Mouse (Mus musculus) forebrain, embryonic 12.5 days (tissue): ENCODE results near the gene Spi1. TPM values are rescaled to one million over a fixed set of nuclear protein-coding genes. Genes with fewer than 3 reads are reported as not detected.

Experiments used
- ATAC-seq: fragments of 200-750 bp; cut with Nextera tagmentation; 2 replicates; pipeline ENCODE4 v1.8.0; 2017; ENCODE audit warnings: moderate TSS enrichment; ENCODE audit not compliant: low FRiP score
- H3K27ac ChIP-seq: fragments of 300-500 bp; sonication (generic); 2 replicates; pipeline ENCODE4 v1.5.1; 2016; ENCODE audit warnings: mild to moderate bottlenecking
- H3K27me3 ChIP-seq: fragments of 300-500 bp; sonication (generic); 2 replicates; pipeline ENCODE4 v1.6.1; 2016; ENCODE audit warnings: mild to moderate bottlenecking
- H3K36me3 ChIP-seq: fragments of 300-500 bp; sonication (generic); replicated peaks from 2 replicates; pipeline ENCODE4 v1.6.1; 2016; ENCODE audit warnings: mild to moderate bottlenecking
- H3K4me1 ChIP-seq: fragments of 300-500 bp; sonication (generic); 2 replicates; pipeline ENCODE4 v1.6.1; 2016
- H3K4me2 ChIP-seq: fragments of 300-500 bp; sonication (generic); 2 replicates; pipeline ENCODE4 v1.6.1; 2016; ENCODE audit warnings: mild to moderate bottlenecking, moderate library complexity
- H3K4me3 ChIP-seq: fragments of 300-500 bp; sonication (generic); replicated peaks from 2 replicates; pipeline ENCODE4 v1.5.1; 2016; ENCODE audit warnings: mild to moderate bottlenecking
- H3K9ac ChIP-seq: fragments of 300-500 bp; sonication (generic); 2 replicates; pipeline ENCODE4 v1.6.1; 2016; ENCODE audit warnings: mild to moderate bottlenecking
- H3K9me3 ChIP-seq: fragments of 300-500 bp; sonication (generic); 2 replicates; pipeline ENCODE4 v1.6.1; 2016
- WGBS: fragments of 180-500 bp; shearing (Covaris S2); methylation state at CpG from one replicate; pipeline ENCODE4 v1.1.7; 2016; 5-methylcytosine and 5-hydroxymethylcytosine counted together
- polyA plus RNA-seq: library from polyadenylated mRNA; unstranded; fragments of >200 nt; fragmentation: Nextera tagmentation; extraction: Ambion mirVana; gene quantifications from 2 replicates; pipeline ENCODE4 v1.2.1, GENCODE M21; 2016

Gene Spi1
- polyA plus RNA-seq, 1 experiment from 2014 or later = 2.7 TPM

- WGBS = under 1% methylated on average over 40 of the region's 40 CpGs
- Histone ChIP-seq H3K4me2 (peak within 1 kb of the TSS; percentile 91), H3K4me3 (peak within 1 kb of the TSS; percentile 83), H3K9ac (peak within 1 kb of the TSS; percentile 78), H3K36me3 (peaks cover 46% of the 10 kb centered on the region), H3K4me1 (peaks cover 12% of the 10 kb centered on the region), H3K27me3 (no peaks in the 10 kb centered on the region), H3K27ac (peak within 1 kb of the TSS; percentile 78), H3K9me3 (no peaks in the 10 kb centered on the region)
- peak; percentile 99 for ATAC-seq
Observed at GRCm38 (mm10) chr2:91053934-91054382, 28.2 kb upstream of the Spi1 start, which contains the start of gene Psmc3. Gene Psmc3 (plus strand): TSS chr2:91054009.

GRCm38 (mm10) chr2:91058435-91058834 lies 23.8 kb upstream of the Spi1 start:
- Histone ChIP-seq H3K4me1 (peaks cover 9% of the 10 kb centered on the region), H3K4me3 (no peak overlapping the region), H3K4me2 (no peak overlapping the region), H3K27me3 (no peaks in the 10 kb centered on the region), H3K9ac (no peak overlapping the region), H3K9me3 (no peaks in the 10 kb centered on the region), H3K36me3 (peaks cover 81% of the 10 kb centered on the region), H3K27ac (no peak overlapping the region)
- WGBS = 94% methylated on average over 5 of the region's 5 CpGs
- ATAC-seq = no peak

- no peaks in the 10 kb centered on the region for H3K9me3 ChIP-seq
- no peak for ATAC-seq
- no peak overlapping the region for H3K4me3 ChIP-seq
- no peak overlapping the region for H3K27ac ChIP-seq
- no peaks in the 10 kb centered on the region for H3K27me3 ChIP-seq
- H3K4me2 ChIP-seq = no peak overlapping the region
- H3K36me3 ChIP-seq = peaks cover 91% of the 10 kb centered on the region
- no peak overlapping the region for H3K9ac ChIP-seq
- WGBS = 98% methylated on average over 2 of the region's 2 CpGs
- H3K4me1 ChIP-seq = peaks cover 9% of the 10 kb centered on the region
Observed at GRCm38 (mm10) chr2:91059376-91059775, 22.8 kb upstream of the Spi1 start.

- H3K9ac ChIP-seq = no peak overlapping the region
- H3K27me3 ChIP-seq = no peaks in the 10 kb centered on the region
- H3K36me3 ChIP-seq = peaks cover 94% of the 10 kb centered on the region
- ATAC-seq = peak; percentile 40; the same call in 1 of the 2 replicates
- WGBS = 81% methylated on average over 10 of the region's 10 CpGs
- no peak overlapping the region for H3K4me3 ChIP-seq
- H3K4me2 ChIP-seq = no peak overlapping the region
- H3K9me3 ChIP-seq = no peaks in the 10 kb centered on the region
- H3K27ac ChIP-seq = no peak overlapping the region
- H3K4me1 ChIP-seq = no peaks in the 10 kb centered on the region
Observed at GRCm38 (mm10) chr2:91060544-91061355, 21.4 kb upstream of the Spi1 start.

- Histone ChIP-seq H3K9ac (no peak overlapping the region), H3K27ac (0 out of 2 replicates have a peak overlapping the region, but pooled peaks have one; percentile 19), H3K4me1 (no peaks in the 10 kb centered on the region), H3K9me3 (no peaks in the 10 kb centered on the region), H3K36me3 (peaks cover 85% of the 10 kb centered on the region), H3K4me3 (no peak overlapping the region), H3K27me3 (no peaks in the 10 kb centered on the region), H3K4me2 (no peak overlapping the region)
- no peak for ATAC-seq
- 88% methylated on average over 6 of the region's 6 CpGs for WGBS
Observed at GRCm38 (mm10) chr2:91061849-91062481, 20.2 kb upstream of the Spi1 start.

- no peak overlapping the region for H3K4me3 ChIP-seq
- no peaks in the 10 kb centered on the region for H3K4me1 ChIP-seq
- H3K36me3 ChIP-seq = peaks cover 74% of the 10 kb centered on the region
- no peak for ATAC-seq
- no peak overlapping the region for H3K4me2 ChIP-seq
- H3K9me3 ChIP-seq = no peaks in the 10 kb centered on the region
- no peaks in the 10 kb centered on the region for H3K27me3 ChIP-seq
- H3K27ac ChIP-seq = no peak overlapping the region
- no peak overlapping the region for H3K9ac ChIP-seq
- 89% methylated on average over 16 of the region's 16 CpGs for WGBS
Observed at GRCm38 (mm10) chr2:91062779-91063606, 19.2 kb upstream of the Spi1 start.

- 85% methylated on average over 6 of the region's 6 CpGs for WGBS
- Histone ChIP-seq H3K27me3 (no peaks in the 10 kb centered on the region; the same call in 1 of the 2 replicates), H3K4me3 (no peak overlapping the region), H3K27ac (no peak overlapping the region), H3K36me3 (peaks cover 62% of the 10 kb centered on the region), H3K4me2 (no peak overlapping the region), H3K9ac (no peak overlapping the region), H3K4me1 (peaks cover 10% of the 10 kb centered on the region), H3K9me3 (no peaks in the 10 kb centered on the region)
- no peak for ATAC-seq
Observed at GRCm38 (mm10) chr2:91064211-91064610, 18.0 kb upstream of the Spi1 start.

GRCm38 (mm10) chr2:91065544-91065943 lies 16.6 kb upstream of the Spi1 start:
- Histone ChIP-seq H3K9me3 (no peaks in the 10 kb centered on the region), H3K27me3 (no peaks in the 10 kb centered on the region; the same call in 1 of the 2 replicates), H3K36me3 (peaks cover 51% of the 10 kb centered on the region), H3K4me2 (no peak overlapping the region), H3K4me3 (no peak overlapping the region), H3K4me1 (peaks cover 17% of the 10 kb centered on the region), H3K27ac (no peak overlapping the region), H3K9ac (no peak overlapping the region)
- 45% methylated on average over 3 of the region's 3 CpGs for WGBS
- ATAC-seq = no peak

- Histone ChIP-seq H3K9ac (no peak overlapping the region), H3K9me3 (no peaks in the 10 kb centered on the region), H3K4me1 (peaks cover 24% of the 10 kb centered on the region), H3K4me2 (no peak overlapping the region), H3K36me3 (peaks cover 42% of the 10 kb centered on the region), H3K27ac (no peak overlapping the region), H3K27me3 (no peaks in the 10 kb centered on the region; the same call in 1 of the 2 replicates), H3K4me3 (no peak overlapping the region)
- no peak for ATAC-seq
- 94% methylated on average over 3 of the region's 3 CpGs for WGBS
Observed at GRCm38 (mm10) chr2:91066455-91066854, 15.7 kb upstream of the Spi1 start.

GRCm38 (mm10) chr2:91068162-91068871 lies 13.9 kb upstream of the Spi1 start:
- WGBS = 64% methylated on average over 13 of the region's 13 CpGs
- Histone ChIP-seq H3K4me2 (peak overlapping the region; percentile 82), H3K36me3 (peaks cover 23% of the 10 kb centered on the region), H3K4me1 (peaks cover 24% of the 10 kb centered on the region), H3K9ac (0 out of 2 replicates have a peak overlapping the region, but pooled peaks have one; percentile 18), H3K27me3 (no peaks in the 10 kb centered on the region; the same call in 1 of the 2 replicates), H3K27ac (no peak overlapping the region), H3K9me3 (no peaks in the 10 kb centered on the region), H3K4me3 (peak overlapping the region; percentile 73)
- ATAC-seq = no peak

- no peaks in the 10 kb centered on the region; the same call in 1 of the 2 replicates for H3K27me3 ChIP-seq
- peak overlapping the region; percentile 82 for H3K4me2 ChIP-seq
- no peak overlapping the region for H3K27ac ChIP-seq
- H3K9ac ChIP-seq = 0 out of 2 replicates have a peak overlapping the region, but pooled peaks have one; percentile 18
- no peak for ATAC-seq
- H3K4me3 ChIP-seq = peak overlapping the region; percentile 73
- H3K36me3 ChIP-seq = peaks cover 18% of the 10 kb centered on the region
- 47% methylated on average over 6 of the region's 6 CpGs for WGBS
- no peaks in the 10 kb centered on the region for H3K9me3 ChIP-seq
- peaks cover 24% of the 10 kb centered on the region for H3K4me1 ChIP-seq
Observed at GRCm38 (mm10) chr2:91068872-91069165, 13.4 kb upstream of the Spi1 start.
